Mouse (Mus musculus) spleen, postnatal 10 days (tissue): ENCODE measurements around the gene Slf1.
"Not testable (repeated sequence)": the region's sequence is repeated elsewhere in the genome, so short reads cannot be mapped to it uniquely, and the experiment has no call there.

ENCODE experiments used
- DNase-seq, 2 experiments: peaks; one replicate each; pipeline ENCODE4 v3.0.0; 2021 to 2022; ENCODE audit warnings: low spot score in 2 of 2

Slf1 gene

DNA sequence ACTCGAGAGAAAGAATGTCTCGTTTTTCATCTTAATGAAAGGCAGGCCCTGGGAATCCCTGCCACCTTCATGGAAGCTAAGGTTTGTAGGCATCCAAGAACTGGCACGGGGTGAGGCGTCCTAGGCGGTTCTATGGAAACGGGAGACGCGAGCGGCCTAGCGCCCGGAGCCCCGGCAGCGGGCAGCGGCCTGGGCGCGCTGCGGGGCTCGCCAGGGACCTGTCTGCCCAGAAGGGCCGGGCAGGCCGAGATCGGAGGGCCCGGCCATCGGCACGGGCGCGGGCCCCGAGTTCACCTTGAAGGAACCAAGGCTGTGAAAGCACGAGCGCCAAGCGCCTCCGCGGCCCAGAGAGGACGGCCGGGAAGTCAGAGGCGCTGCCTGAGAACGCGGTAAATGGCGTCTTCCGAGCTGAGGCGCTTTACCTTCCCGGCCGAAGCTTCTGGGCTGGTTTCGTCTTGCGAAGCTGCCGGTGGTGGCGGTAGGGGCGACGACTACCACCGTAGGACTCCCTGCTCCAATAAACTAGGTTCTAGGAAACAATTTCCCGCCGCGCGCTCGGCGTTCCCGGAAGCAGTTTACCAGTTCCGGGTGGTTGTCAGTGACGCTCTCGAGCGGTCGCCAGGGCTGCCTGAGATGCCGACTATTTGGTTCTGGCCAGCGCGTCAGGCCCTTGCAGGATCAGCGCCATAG, at the start of gene Slf1, which contains the start of gene 2210408I21Rik:
Slf1 (minus strand) TSS at position 543 of the 690 bp plus-strand sequence.
2210408I21Rik (plus strand) TSS at position 610 of the 690 bp plus-strand sequence.
- DNase-seq = peak; percentile 69 to 86

DNA sequence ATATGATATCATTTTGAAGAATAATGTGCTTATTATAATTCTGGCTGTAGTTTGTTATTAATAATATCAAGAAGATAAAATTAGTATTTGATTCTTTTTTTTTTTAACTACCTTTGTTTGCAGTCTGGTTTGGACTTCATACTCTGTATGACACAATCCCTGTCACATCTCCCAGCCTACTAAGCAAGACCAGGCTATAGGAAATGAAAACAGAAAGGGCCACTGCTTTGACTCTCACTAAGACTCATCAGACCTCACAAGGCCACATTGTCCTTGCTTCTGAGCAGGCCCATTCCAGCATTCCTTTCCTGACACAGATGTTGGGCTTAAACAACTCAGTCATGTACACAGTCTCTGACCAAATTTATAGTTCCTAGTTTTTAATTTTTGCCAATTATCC, 42.7 kb upstream of the Slf1 start:
- DNase-seq = no peak

GRCm38 (mm10) chr13:77140890-77141289, 5.6 kb upstream of the Slf1 start:
- no peak for DNase-seq

GRCm38 (mm10) chr13:77135621-77135981, 328 bp upstream of the Slf1 start:
- DNase-seq = no peak

DNA sequence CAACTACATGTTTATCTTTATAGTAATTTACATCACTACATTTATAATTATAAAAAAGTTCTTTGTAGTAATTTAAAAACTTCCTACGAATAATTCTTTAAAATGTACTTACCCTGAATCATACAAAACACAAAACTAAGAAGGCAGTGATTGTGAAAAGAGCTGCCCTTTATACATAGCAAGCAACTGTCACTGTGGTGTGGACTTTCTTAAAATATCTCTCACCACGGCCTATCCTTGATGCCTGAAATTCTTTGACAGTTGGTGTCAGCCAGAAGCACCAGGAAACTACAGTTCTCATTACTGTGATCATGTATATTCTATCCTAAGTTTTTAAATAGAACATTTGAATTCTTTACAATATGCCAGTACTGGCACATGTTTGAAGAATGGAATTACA, 4.1 kb downstream of the Slf1 start:
- DNase-seq = no peak

DNA sequence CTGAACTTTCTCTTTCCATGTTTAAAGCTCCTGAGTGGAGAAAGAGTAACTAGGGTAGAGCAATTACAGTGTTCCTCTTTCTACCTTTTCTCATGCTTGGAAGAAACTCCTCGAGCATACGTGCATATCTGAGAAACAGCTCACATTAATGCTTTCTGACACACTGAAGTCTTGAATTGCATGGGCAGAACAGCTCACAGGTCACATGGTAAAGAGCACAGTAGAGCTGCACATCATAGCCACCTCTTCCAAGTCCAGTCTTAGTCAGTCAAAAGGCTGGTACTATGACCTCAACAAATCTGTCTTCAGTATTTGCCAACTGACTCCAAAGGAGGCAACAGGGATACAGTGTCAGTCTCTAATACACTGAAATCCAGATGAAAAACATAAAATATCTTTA, 7.0 kb downstream of the Slf1 start:
- no peak for DNase-seq

DNA sequence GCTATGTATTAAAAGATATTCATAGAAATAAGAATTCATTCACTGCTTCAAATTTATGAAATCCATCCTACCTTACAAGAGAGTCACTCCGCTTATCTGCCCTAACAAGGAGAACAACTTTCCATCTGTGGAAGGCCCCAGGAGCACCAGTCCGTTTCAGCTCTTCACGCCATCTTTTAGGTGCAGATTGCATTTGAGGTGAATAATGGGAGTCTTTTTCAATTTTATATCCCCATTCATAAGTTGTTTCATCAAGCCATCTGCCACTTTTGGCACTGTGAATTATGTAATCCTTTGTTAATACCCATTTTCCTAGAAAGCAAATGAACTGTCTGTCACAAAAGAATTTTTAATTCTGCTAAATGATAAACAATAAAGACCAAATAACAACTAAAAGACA, 10.1 kb downstream of the Slf1 start:
- DNase-seq = no peak

- no peak for DNase-seq
Measured at GRCm38 (mm10) chr13:77118695-77119094, 16.6 kb downstream of the Slf1 start.

DNA sequence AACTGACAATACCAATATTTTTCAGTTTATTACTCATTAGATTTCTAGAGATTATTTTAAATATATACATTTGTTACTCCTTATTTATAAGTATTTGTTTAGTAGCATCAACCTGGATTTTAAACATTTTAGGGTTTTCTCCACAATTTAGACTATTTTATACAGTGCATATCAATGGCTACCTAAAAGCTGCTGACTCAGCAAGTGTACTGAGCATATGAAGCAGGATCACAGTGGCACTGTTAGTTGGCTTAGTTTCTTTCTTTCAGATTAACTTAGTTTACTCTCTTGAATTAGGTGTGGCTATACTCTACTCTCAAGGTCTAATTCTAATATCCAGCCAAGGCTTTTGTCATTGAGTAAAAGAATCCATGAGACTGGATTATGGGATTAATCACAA, 27.5 kb downstream of the Slf1 start:
- no peak for DNase-seq

DNA sequence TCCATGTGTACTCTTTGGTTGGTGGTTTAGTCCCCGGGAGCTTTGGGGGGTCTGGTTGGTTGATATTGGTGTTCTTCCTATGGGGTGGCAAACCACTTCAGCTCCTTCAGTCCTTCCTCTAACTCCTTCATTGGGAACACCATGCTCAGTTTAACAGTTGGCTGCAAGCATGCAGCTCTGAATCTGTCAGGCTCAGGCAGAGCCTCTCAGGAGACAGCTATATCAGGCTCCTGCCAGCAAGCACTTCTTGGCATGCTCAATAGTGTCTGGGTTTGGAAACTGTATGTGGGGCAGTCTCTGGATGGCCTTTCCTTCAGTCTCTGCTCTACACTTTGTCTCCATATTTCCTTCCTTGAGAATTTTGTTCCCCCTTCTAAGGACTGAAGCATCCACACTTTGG, 42.4 kb downstream of the Slf1 start:
- not testable (repeated sequence) for DNase-seq

DNA sequence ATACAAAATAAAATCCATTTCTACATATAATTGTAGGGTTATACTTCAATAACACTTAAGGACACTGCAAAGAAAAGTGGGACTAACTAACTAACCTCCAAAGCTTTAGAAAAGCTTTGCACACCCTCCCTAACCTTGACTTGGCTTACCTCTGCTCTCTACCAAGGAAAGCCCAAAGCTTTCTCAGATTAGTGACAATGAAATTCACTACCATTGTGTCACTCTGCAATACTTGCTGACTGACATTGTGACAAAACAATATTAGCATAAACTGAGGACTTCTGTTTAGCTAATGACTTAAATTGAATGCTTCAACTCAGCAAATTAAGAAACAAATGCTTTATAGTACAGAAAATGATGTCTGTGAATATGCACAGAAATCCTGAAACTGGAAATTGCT, 63.2 kb downstream of the Slf1 start:
- no peak for DNase-seq

DNA sequence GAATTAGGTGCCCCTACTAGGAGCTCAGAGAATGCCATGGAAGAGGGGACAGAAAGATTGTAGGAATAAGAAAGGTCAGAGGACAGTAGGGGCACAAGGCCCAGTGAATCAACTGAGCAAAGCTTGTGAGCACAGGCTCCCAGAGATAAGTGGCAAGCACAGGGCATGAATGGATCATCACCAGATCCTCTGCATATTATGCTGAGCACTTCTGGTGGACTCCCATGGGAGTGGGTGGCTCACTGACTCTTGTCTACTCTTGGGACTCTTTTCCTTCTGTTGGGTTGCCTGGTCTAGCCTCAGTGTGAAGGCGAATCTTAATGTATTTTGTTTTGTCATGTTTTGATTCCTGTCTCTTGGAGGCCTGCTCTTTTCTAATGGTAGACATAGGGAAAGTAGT, 66.4 kb downstream of the Slf1 start:
- DNase-seq = no peak

- DNase-seq = no peak
Measured at GRCm38 (mm10) chr13:77063221-77063620, 72.1 kb downstream of the Slf1 start.

DNA sequence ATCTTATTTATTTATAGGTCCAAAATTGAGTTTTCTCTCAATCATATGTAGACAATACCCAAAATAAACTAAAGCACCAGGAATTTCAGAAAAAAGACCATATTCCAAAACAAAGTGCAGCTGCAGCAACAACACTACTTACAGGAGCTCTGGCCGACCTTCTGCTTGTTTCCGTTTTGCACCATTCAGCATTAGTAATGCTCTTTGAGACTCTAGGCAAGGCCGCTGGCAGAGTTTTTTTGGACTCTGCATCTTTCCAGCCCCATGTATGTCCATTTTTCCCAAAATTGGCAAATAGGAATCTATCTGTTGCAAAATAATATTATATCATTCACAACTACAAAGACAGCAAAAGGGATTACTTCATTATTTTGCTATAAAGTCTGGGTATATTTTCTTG, 85.5 kb downstream of the Slf1 start:
- DNase-seq = no peak

GRCm38 (mm10) chr13:77048461-77048860, 86.8 kb downstream of the Slf1 start:
- no peak for DNase-seq

GRCm38 (mm10) chr13:77047179-77047931, 87.9 kb downstream of the Slf1 start:
- no peak for DNase-seq

DNA sequence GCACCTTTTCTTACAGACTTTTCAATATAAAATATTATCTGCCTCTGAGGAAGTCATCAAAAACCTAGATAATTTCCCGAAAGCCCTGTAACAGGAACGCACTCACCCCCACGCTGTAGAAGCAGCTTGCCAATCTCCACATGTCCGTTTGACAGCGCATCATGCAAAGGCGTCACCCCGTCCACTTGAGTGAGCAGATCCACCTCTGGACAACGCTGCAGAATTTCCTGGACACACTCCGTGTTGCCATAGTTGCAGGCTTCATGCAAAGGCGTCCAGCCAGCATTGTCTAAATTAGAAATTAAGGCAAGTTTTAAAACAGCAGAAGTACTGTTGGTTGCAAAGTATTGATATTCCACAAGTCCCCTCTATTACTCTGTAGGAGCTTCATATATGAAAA, 88.9 kb downstream of the Slf1 start:
- DNase-seq = no peak

DNA sequence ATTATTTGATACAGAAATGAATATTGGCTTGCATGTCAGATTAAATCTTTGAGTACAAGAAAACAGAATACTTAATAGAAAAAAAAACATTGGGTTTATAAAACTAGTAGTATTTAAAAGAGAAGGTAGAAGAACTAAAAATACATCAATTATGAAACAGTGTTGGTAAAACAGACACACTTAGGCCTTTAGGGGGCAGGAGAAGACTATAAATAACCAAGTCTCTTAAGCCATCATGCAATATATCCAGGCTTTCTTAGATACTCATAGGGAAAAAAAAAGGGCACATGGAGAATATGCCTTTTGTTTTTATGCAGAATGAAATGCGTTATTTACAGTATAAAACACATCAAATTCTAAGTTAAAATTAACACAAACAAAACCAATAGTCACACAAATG, 89.9 kb downstream of the Slf1 start:
- DNase-seq = no peak

GRCm38 (mm10) chr13:77043375-77043774, 91.9 kb downstream of the Slf1 start:
- DNase-seq = no peak

- no peak for DNase-seq
Measured at GRCm38 (mm10) chr13:77029594-77029993, 105.7 kb downstream of the Slf1 start.

DNA sequence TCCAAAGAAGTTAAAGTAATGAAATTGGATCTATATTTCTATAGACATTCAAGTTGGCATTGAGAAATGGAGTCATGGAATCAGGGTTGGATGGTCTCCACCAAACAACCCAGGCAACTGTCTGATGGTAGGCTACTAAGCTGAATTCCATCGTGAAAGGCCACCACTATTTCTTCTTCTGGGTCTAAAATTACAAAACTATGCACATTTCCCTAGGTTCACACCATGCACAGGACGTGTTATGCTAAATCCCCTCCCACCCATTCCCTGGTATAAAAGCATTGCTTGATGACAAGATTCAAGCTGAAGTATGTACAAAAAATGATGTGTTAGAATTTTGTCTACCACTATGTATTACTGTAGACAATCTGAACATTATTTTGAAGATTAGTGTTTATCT, 116.4 kb downstream of the Slf1 start:
- no peak for DNase-seq

- DNase-seq = no peak
Measured at GRCm38 (mm10) chr13:77003684-77004083, 131.6 kb downstream of the Slf1 start.

DNA sequence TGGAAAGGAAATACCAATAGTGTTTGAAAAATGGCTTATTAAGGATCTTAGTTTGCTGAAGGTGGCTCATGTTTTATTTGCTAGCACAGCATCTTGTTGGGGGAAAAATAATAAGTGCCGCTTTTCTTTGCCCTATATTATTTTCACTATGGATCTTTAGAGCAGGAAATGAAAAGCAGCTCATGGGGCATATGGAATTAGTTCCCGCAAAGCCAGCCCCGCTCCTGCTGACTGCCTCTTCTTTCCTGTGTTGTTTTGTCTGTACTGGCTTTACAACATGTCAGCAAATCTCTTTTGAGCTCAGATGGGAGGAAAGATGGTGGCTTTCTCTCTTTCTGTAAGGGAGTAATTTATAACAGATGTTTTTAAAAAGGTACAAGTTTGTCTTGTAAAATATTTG, 132.6 kb downstream of the Slf1 start:
- DNase-seq = no peak
